Mouse (Mus musculus): ENCODE data around the gene Rbm38. TPM values are rescaled to one million over a fixed set of nuclear protein-coding genes. Genes with fewer than 3 reads are reported as not detected.
A peak's percentile ranks its signal among the peaks of the same experiment; 100 is the strongest.

Rbm38 gene
- 10 to 100 TPM; 28.4 to 31.7 TPM for total RNA-seq (2021)
- long read RNA-seq, experiment 1, transcript Rbm38-201 (4 exons, 1,768 nt): major isoform, 12 of 14 reads
- long read RNA-seq, experiment 1, partial matches to known transcripts: 0 of 14 reads
- long read RNA-seq, experiment 1, other reads (novel, unspliced or antisense): 1 of 14 reads
- long read RNA-seq, experiment 2, transcript Rbm38-201 (4 exons, 1,768 nt): major isoform, 17 of 24 reads
- long read RNA-seq, experiment 2, partial matches to known transcripts: 5 of 24 reads
- long read RNA-seq, experiment 2, other reads (novel, unspliced or antisense): 1 of 24 reads

DNA sequence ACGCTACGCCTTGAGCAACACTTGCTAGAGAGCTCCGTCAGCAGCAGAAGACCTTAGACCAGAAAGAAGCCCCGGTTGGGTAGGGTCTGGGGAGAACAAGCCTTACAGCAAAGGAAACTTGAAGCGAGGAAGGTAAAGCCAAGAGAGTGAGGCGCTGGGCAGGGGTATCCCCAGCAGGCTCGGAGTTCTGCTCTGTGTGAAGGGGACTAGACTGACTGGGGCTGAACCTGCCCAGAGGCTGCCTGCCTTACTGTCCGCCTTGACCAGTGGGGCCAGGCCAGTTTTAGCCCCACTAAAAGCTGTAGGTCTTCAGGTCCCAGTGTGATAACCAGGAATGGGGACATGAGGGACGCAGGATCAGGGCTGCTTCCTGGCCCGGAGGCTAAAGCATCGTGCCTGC lies at the start of gene Rbm38:
Gene Rbm38, plus strand, starts transcription at position 69 of the 400 bp plus-strand sequence.
- DNase-seq (ENCODE audit: low spot score in 2 of 2): no peak

DNA sequence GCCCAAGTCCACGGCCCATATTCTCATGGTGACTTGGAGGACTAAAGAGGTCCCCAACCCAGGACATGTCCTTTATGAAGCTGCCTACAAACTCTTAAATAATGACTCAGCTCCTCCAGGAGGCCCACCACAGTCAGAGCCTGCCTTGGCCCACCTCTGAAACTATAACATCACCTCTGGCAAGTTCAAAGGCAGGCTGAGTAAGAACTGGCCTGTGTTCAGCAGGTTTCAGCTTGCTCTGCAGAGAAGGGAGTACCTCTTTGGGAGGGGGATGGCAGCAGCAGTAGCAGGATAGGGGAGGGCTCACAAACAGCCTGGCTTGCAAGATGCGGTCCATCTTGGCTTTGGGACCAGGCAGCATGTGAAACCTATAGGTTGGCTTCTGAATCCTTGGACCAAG lies 48.4 kb upstream of the Rbm38 start:
- no peak for DNase-seq (ENCODE audit: low spot score in 2 of 2)

DNA sequence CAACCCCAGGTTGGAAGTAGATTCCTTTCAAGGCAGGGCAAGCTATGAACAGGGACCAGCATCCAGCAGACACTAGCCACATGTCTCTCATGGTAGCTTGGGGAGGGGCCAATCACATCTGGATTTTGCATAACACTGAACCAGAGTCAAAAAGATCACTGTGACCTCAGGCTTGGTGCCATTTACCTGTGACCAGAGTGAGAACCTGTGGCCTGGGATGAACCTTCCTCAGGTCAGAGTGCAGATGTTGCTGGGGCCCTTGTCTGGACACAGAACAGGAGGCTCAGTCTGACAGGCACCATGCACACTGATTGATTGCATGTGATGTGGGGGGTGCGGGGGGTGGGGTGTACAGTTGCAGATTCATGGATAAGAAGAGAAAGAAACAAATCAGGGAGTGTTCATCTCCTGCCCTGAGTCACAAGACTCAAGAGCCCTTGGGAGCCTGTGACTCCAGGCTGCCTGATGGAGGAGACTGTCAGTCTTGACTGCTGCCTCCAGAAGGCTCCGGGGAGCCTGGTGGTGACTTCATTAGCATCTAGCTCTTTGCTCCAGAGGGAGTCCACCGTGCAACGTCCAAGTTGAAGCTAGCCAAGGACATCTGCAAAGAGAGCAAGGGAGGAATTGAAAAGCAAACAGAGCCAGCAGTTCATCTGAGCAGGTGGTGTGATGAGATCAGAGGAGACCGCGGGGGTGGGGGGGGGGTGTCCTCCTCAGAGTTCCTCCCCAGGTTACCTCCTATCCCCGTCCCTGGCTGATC lies 46.3 kb upstream of the Rbm38 start:
- DNase-seq (ENCODE audit: low spot score in 2 of 2): no peak

GRCm38 (mm10) chr2:172974701-172975100 lies 45.6 kb upstream of the Rbm38 start:
- no peak for DNase-seq (ENCODE audit: low spot score in 2 of 2)

DNA sequence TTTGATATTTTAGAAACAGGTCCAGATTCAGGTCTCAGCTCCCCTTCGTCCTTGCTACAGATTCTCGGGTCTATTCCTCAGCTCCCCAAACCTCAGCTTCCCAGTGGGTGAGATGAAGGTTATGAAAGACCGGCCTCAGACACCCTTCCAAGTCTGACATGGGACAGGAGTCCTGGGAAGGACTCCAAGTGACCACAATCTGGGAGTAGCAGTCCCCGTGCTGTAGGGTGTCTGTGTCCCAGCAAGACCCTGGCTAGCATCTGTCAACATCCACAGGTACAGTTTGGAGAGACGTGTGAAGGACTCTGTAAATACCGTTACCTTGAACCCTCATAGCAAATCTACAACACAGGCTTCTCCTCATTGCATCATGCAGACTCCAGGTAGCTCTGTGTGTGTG lies 45.1 kb upstream of the Rbm38 start:
- DNase-seq (ENCODE audit: low spot score in 2 of 2): no peak

DNA sequence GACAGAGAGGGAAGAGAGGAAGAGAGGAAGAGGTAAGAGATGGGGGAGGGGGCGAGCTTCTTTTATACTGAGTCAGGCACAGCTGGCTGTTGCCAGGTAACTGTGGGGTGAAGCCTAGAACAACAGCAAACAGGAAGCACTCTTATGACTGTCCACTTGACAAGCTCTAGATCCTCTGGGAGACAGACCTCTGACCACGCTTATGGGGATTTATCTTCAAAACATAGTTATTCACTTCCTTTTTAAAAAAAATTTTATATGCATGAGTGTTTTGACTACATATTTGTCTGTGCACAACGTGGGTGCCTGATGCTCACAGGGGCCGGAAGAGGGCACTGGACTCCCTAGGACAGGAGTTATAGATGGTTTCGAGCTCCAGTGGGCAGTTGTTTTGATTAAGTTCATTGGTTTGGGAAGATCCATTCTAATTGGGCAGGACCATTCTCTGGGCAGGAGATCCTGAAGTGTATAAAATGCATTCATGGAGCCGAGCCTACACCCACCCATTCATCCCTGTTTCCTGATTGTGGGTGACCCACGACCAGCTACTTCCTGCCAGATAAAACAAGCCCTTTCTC lies 43.5 kb upstream of the Rbm38 start:
- no peak for DNase-seq (ENCODE audit: low spot score in 2 of 2)

- no peak for DNase-seq (ENCODE audit: low spot score in 2 of 2)
These were observed 42.7 kb upstream of the Rbm38 start, which contains the start of gene Spo11 for GRCm38 (mm10) chr2:172977409-172978130. Spo11 (plus strand) TSS chr2:172977700.

DNA sequence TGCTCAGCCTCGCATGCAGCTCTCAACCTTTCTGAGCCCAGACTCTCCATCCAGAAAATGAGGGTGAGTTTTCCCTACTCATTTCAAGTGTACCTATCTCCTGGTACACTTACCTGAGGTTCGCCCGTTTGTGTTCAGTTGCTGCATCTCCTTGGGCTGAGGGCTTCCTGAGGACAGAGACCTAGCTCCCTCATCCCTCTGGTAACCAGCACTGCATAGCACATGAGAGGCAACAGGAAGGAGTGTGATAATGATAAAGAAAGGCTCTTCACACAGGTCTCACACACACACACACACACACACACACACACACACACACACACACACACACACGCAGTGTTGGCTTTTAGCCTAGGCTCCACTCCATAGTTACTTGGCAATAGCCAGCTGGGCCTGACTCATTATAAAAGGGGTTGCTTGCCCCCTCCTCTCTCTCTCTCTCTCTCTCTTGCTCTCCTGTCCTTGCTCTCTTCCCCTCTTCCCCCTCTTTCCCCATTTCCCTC lies 42.1 kb upstream of the Rbm38 start:
- DNase-seq (ENCODE audit: low spot score in 2 of 2): no peak

GRCm38 (mm10) chr2:172979666-172980345 lies 40.5 kb upstream of the Rbm38 start:
- no peak for DNase-seq (ENCODE audit: low spot score in 2 of 2)

DNA sequence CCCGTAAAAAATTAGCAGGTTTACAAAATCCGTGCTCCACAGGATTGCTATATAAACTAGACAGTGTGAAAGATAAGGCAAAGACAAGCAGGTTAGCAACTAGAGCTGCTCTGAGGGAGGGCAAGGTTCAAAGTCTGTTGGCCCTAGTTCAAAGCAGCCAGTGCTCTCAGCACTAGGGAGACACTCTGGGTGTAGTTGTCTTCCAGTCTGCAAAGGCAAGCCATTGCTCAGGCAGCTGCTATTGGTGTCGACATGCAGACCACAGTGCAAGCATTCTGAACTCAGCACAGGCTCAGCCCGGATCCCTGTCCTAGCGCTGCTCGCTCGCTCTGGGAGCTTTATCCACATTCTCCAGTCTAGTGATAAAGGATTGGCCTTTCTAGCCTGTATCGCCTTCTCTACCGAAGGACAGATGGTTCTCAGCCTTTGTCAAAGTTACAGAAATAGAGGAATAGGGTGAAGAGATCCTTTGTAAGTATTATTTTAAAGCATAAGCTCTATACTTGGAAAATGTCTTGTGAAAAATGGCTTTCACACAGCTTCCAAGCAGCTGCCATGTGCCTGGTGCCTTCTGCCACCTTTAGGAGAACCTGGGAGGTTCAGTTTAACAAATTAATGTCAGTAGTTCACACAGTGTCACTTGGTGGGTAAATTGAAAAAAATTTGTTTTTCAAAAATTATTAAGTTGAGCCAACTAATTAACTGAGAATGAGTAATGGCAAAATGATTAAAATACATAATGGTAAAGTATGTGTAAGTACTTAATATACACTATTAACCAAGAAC lies 37.3 kb upstream of the Rbm38 start:
- no peak for DNase-seq (ENCODE audit: low spot score in 2 of 2)

DNA sequence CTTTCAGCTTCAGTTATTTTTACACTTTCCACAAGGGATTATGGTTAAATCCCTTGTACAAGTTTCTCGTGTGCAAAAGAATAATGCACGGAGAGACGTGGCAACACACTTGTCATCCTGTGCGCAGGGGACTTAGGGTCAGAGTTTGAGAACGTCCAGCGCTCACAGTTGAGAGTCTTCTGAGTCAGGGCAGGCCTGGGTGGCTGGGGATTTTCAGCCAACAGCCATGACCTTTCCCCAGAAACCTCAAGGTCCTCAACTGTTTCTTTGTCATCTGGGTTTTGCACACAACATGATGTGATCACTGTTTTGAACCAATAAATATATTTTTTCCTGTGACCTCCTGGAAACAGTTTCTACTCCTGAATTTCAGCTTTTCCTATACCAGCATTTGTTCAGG lies 30.1 kb upstream of the Rbm38 start:
- no peak for DNase-seq (ENCODE audit: low spot score in 2 of 2)

- DNase-seq (ENCODE audit: low spot score in 2 of 2): peak; percentile 37 to 54
These were observed 24.1 kb upstream of the Rbm38 start for GRCm38 (mm10) chr2:172996207-172996606.

- DNase-seq (ENCODE audit: low spot score in 2 of 2): no peak
These were observed 22.6 kb upstream of the Rbm38 start for GRCm38 (mm10) chr2:172997748-172998147.

DNA sequence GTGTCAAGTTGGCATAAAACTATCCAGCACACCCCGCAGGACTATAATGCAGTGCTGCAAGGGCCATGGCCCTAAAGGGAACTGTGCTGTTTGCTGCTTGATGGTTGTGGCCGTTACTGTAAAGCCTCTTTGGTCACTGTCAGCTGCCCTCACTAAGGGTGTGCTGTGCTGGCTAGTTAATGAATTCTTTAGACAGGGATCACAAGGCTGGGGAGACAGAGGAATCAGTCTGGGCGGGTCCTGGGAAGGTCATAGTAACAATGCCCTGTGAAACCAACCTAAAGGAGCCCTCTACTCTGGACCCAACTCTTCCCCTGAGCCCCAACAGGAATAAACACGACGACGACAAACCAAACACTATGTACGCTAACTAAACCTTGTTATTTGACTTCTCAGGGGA lies 21.8 kb upstream of the Rbm38 start:
- no peak for DNase-seq (ENCODE audit: low spot score in 2 of 2)

DNA sequence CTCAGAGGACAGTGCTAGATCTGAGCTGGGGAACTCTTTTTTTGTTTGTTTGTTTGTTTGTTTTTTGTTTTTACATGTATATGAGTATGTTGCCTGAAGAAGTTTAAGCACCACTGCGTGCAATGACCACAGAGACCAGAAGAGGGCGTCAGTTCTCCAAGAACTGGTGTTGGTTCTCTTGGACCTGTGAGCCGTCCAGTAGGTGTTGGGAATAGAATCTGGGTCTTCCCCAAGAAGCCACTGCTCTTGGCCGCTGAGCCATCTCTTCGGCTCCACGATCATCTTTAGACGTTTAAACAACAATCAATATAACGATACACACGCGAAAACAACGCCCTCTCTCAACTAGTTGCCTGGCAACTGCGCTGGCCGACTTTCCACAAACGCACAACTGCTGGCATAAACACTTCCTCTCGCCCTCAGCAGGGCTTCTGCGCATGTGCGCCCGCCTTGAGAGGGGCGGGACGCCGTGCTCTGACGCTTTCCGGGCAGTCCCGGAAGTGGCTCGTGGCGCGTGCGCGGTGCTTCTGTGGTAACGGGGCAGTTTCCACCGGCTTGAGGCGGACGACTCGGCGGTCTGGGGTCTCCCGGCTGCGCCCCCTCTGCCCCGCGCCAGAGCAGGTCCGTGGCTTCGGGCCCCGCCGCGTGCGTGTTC lies 20.5 kb upstream of the Rbm38 start, which contains the start of gene Rae1:
Gene Rae1, plus strand, starts transcription at position 488 of the 655 bp plus-strand sequence.
- peak; percentile 98 for DNase-seq (ENCODE audit: low spot score in 2 of 2)

- peak in 1 of 2 experiments; percentile 64 for DNase-seq (ENCODE audit: low spot score in 2 of 2)
These were observed 20.0 kb upstream of the Rbm38 start for GRCm38 (mm10) chr2:173000285-173000652.

DNA sequence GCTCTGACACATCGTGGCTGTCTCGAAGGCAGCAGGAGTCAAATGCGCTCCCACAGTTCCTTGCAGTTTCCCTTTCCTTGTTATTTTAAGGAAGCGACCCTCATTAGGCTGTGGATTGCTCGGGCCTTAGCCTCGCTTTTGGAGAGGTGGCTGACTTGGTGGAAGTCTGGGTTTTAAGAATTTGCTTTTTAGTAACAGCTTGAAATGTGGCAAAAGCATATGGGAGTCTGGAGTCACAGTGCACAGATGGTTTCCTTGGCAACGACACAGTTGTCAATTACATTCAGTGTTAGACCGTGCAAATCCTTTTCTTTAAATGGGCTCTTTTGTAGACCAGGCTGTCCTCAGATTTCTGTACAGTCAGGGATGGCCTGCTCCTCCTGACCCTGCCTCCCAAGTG lies 19.4 kb upstream of the Rbm38 start:
- no peak for DNase-seq (ENCODE audit: low spot score in 2 of 2)

DNA sequence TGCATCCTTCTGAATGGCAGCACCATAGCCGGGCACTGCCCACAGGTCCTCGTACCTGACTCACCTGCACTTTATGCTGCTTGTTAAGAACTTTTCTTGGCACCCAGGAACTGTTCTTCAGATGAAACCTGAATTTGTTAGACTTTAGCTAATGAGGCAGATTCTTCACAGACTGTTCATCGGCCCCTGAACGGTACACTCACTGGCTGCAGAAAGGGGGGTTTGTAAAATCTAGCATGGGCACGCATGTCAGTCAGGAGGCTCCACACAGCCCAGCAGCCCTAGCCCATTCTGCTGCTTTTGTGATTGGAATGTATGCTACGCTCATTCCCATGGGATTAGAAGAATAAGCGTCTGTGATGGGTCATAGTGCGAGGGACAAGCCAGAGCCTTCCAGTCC lies 16.6 kb upstream of the Rbm38 start:
- no peak for DNase-seq (ENCODE audit: low spot score in 2 of 2)

DNA sequence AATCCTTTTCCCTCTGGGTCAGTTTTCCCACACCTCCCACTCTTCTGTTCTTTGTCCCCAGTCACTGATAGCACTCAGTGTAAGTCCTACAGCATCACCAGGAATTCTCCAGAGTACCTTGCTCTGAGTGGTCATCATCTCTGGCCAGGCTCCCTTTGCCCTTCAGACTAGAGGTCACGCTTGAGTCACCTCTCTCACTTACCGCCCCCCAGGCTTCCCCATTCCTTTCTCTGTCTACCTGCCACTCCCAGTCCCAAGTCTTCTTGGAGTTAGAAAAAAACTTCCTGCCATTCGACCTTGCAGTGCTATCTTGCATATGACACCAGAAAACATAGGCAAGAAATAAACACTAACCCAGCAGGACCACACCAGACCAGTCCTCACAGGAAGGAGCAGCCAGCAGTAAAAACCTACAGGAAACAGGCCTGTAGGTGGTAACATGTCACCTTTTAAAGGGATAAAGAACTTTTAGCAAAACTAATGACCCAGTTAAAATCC lies 10.0 kb upstream of the Rbm38 start:
- no peak for DNase-seq (ENCODE audit: low spot score in 2 of 2)

All from adrenal gland, postnatal 4 days (tissue).